Mouse (Mus musculus) limb, embryonic 10.5 days (tissue): Measurements from ENCODE around the gene Dscam. TPM values are rescaled to one million over a fixed set of nuclear protein-coding genes. Genes with fewer than 3 reads are reported as not detected.

Experiments
- DNase-seq: peaks from one replicate; pipeline ENCODE4 v3.0.0-alpha.2; 2017; ENCODE audit warnings: low spot score
- H3K27ac ChIP-seq: fragments of 300-500 bp; sonication (generic); 2 replicates; pipeline ENCODE4 v1.5.1; 2016; ENCODE audit warnings: mild to moderate bottlenecking
- H3K27me3 ChIP-seq: fragments of 300-500 bp; sonication (generic); 2 replicates; pipeline ENCODE4 v1.6.1; 2016; ENCODE audit warnings: low read depth, mild to moderate bottlenecking; ENCODE audit not compliant: poor library complexity, severe bottlenecking
- H3K36me3 ChIP-seq: fragments of 300-500 bp; sonication (generic); 2 replicates; pipeline ENCODE4 v1.6.1; 2016; ENCODE audit warnings: mild to moderate bottlenecking, moderate library complexity
- H3K4me1 ChIP-seq: fragments of 300-500 bp; sonication (generic); 2 replicates; pipeline ENCODE4 v1.6.1; 2016
- H3K4me3 ChIP-seq: fragments of 300-500 bp; sonication (generic); 2 replicates; pipeline ENCODE4 v1.5.1; 2016; ENCODE audit warnings: mild to moderate bottlenecking, moderate library complexity
- H3K9me3 ChIP-seq: fragments of 300-500 bp; sonication (generic); replicated peaks from 2 replicates; pipeline ENCODE4 v1.6.1; 2016; ENCODE audit warnings: mild to moderate bottlenecking
- WGBS: fragments of 180-500 bp; shearing (Covaris S2); methylation state at CpG from one replicate; pipeline ENCODE4 v1.1.7; 2016; 5-methylcytosine and 5-hydroxymethylcytosine counted together
- polyA plus RNA-seq: library from polyadenylated mRNA; unstranded; fragments of >200 nt; fragmentation: Nextera tagmentation; extraction: Ambion mirVana; gene quantifications from 2 replicates; pipeline ENCODE4 v1.2.1, GENCODE M21; 2016

Dscam gene
- polyA plus RNA-seq, 1 experiment from 2014 or later = not detected

GRCm38 (mm10) chr16:96872799-96873198 lies 297.8 kb downstream of the Dscam start:
- H3K36me3 ChIP-seq = no peaks in the 10 kb centered on the region
- no peaks in the 10 kb centered on the region for H3K9me3 ChIP-seq
- H3K4me1 ChIP-seq = peaks cover 4% of the 10 kb centered on the region; the same call in 1 of the 2 replicates
- no peaks in the 10 kb centered on the region for H3K27me3 ChIP-seq
- no peak overlapping the region for H3K4me3 ChIP-seq
- no peak for DNase-seq
- H3K27ac ChIP-seq = no peak overlapping the region
- 57% methylated on average over 7 of the region's 7 CpGs for WGBS

GRCm38 (mm10) chr16:96857571-96857970 lies 313.0 kb downstream of the Dscam start:
- Histone ChIP-seq H3K9me3 (no peaks in the 10 kb centered on the region), H3K27ac (no peak overlapping the region), H3K27me3 (no peaks in the 10 kb centered on the region), H3K4me1 (peaks cover 3% of the 10 kb centered on the region; the same call in 1 of the 2 replicates), H3K36me3 (no peaks in the 10 kb centered on the region), H3K4me3 (no peak overlapping the region)
- DNase-seq = no peak
- 51% methylated on average over 2 of the region's 2 CpGs for WGBS

- Histone ChIP-seq H3K4me3 (no peak overlapping the region), H3K9me3 (no peaks in the 10 kb centered on the region), H3K36me3 (no peaks in the 10 kb centered on the region), H3K27me3 (no peaks in the 10 kb centered on the region), H3K4me1 (peaks cover 3% of the 10 kb centered on the region; the same call in 1 of the 2 replicates), H3K27ac (no peak overlapping the region)
- WGBS = 80% methylated on average over 4 of the region's 4 CpGs
- no peak for DNase-seq
Measured at GRCm38 (mm10) chr16:96855060-96855459, 315.5 kb downstream of the Dscam start.

GRCm38 (mm10) chr16:96852383-96852782 lies 318.2 kb downstream of the Dscam start:
- WGBS = 19% methylated on average over 4 of the region's 4 CpGs
- H3K27me3 ChIP-seq = no peaks in the 10 kb centered on the region
- no peaks in the 10 kb centered on the region for H3K4me1 ChIP-seq
- no peak overlapping the region for H3K27ac ChIP-seq
- peak; percentile 42 for DNase-seq
- no peak overlapping the region for H3K4me3 ChIP-seq
- no peaks in the 10 kb centered on the region for H3K36me3 ChIP-seq
- H3K9me3 ChIP-seq = no peaks in the 10 kb centered on the region

- Histone ChIP-seq H3K27ac (no peak overlapping the region), H3K9me3 (no peaks in the 10 kb centered on the region)
Measured at GRCm38 (mm10) chr16:96848916-96849315, 321.6 kb downstream of the Dscam start.

GRCm38 (mm10) chr16:96846585-96846984 lies 324.0 kb downstream of the Dscam start:
- Histone ChIP-seq H3K27ac (no peak overlapping the region), H3K27me3 (no peaks in the 10 kb centered on the region), H3K4me1 (peaks cover 9% of the 10 kb centered on the region), H3K36me3 (no peaks in the 10 kb centered on the region), H3K9me3 (no peaks in the 10 kb centered on the region), H3K4me3 (no peak overlapping the region)
- no peak for DNase-seq
- WGBS = 66% methylated on average over 1 of the region's 1 CpGs

More at GRCm38 (mm10) chr16:96848916-96849315, 321.6 kb downstream of the Dscam start:
- Histone ChIP-seq H3K27me3 (no peaks in the 10 kb centered on the region), H3K36me3 (no peaks in the 10 kb centered on the region), H3K4me1 (peaks cover 9% of the 10 kb centered on the region), H3K4me3 (no peak overlapping the region)
- 84% methylated on average over 6 of the region's 6 CpGs for WGBS
- DNase-seq = no peak

GRCm38 (mm10) chr16:96846113-96846512 lies 324.4 kb downstream of the Dscam start:
- WGBS = 40% methylated on average over 3 of the region's 3 CpGs
- no peak for DNase-seq
- H3K9me3 ChIP-seq = no peaks in the 10 kb centered on the region
- peaks cover 9% of the 10 kb centered on the region for H3K4me1 ChIP-seq
- no peak overlapping the region for H3K27ac ChIP-seq
- H3K36me3 ChIP-seq = no peaks in the 10 kb centered on the region
- H3K27me3 ChIP-seq = no peaks in the 10 kb centered on the region
- no peak overlapping the region for H3K4me3 ChIP-seq

- no peaks in the 10 kb centered on the region for H3K27me3 ChIP-seq
- DNase-seq = no peak
- no peak overlapping the region for H3K4me3 ChIP-seq
- 64% methylated on average over 3 of the region's 3 CpGs for WGBS
- no peak overlapping the region for H3K27ac ChIP-seq
- no peaks in the 10 kb centered on the region for H3K36me3 ChIP-seq
- no peaks in the 10 kb centered on the region for H3K9me3 ChIP-seq
- H3K4me1 ChIP-seq = peaks cover 9% of the 10 kb centered on the region
Measured at GRCm38 (mm10) chr16:96845475-96846098, 325.0 kb downstream of the Dscam start.

- H3K36me3 ChIP-seq = no peaks in the 10 kb centered on the region
- H3K27me3 ChIP-seq = no peaks in the 10 kb centered on the region
- H3K4me1 ChIP-seq = peaks cover 9% of the 10 kb centered on the region
- no peaks in the 10 kb centered on the region for H3K9me3 ChIP-seq
- no peak overlapping the region for H3K4me3 ChIP-seq
- no peak for DNase-seq
- no peak overlapping the region for H3K27ac ChIP-seq
- 82% methylated on average over 9 of the region's 9 CpGs for WGBS
Measured at GRCm38 (mm10) chr16:96843691-96844400, 326.7 kb downstream of the Dscam start.

GRCm38 (mm10) chr16:96842829-96843360 lies 327.7 kb downstream of the Dscam start:
- Histone ChIP-seq H3K27me3 (no peaks in the 10 kb centered on the region), H3K9me3 (no peaks in the 10 kb centered on the region), H3K4me1 (peaks cover 9% of the 10 kb centered on the region), H3K4me3 (no peak overlapping the region), H3K27ac (no peak overlapping the region), H3K36me3 (no peaks in the 10 kb centered on the region)
- no peak for DNase-seq
- 93% methylated on average over 3 of the region's 3 CpGs for WGBS

GRCm38 (mm10) chr16:96819649-96820048 lies 350.9 kb downstream of the Dscam start:
- no peaks in the 10 kb centered on the region for H3K36me3 ChIP-seq
- H3K9me3 ChIP-seq = no peaks in the 10 kb centered on the region
- no peak overlapping the region for H3K4me3 ChIP-seq
- no peaks in the 10 kb centered on the region for H3K4me1 ChIP-seq
- WGBS = 22% methylated on average over 16 of the region's 16 CpGs
- H3K27ac ChIP-seq = no peak overlapping the region
- DNase-seq = peak; percentile 80
- H3K27me3 ChIP-seq = no peaks in the 10 kb centered on the region

GRCm38 (mm10) chr16:96806298-96806697 lies 364.3 kb downstream of the Dscam start:
- no peaks in the 10 kb centered on the region for H3K9me3 ChIP-seq
- H3K27ac ChIP-seq = no peak overlapping the region
- 90% methylated on average over 1 of the region's 1 CpGs for WGBS
- no peak overlapping the region for H3K4me3 ChIP-seq
- no peaks in the 10 kb centered on the region for H3K27me3 ChIP-seq
- no peaks in the 10 kb centered on the region for H3K4me1 ChIP-seq
- no peaks in the 10 kb centered on the region for H3K36me3 ChIP-seq
- no peak for DNase-seq

- H3K4me1 ChIP-seq = no peaks in the 10 kb centered on the region
- H3K27me3 ChIP-seq = no peaks in the 10 kb centered on the region
- no peaks in the 10 kb centered on the region for H3K36me3 ChIP-seq
- no peak overlapping the region for H3K4me3 ChIP-seq
- whole genome bisulfite sequencing = 88% methylated on average over 2 of the region's 2 CpGs
- no peak overlapping the region for H3K27ac ChIP-seq
- DNase-seq = no peak
- no peaks in the 10 kb centered on the region for H3K9me3 ChIP-seq
Measured at GRCm38 (mm10) chr16:96802636-96803035, 367.9 kb downstream of the Dscam start.
